Mouse (Mus musculus) cerebellum, adult 18-20 months (tissue): ENCODE results near the gene Cnst.

Source experiments
- DNase-seq, 2 experiments: peaks; one replicate each; pipeline ENCODE4 v3.0.0; 2021

Cnst gene

GRCm38 (mm10) chr1:179649324-179649723 lies 103.2 kb downstream of the Cnst start:
- no peak for DNase-seq

GRCm38 (mm10) chr1:179650284-179650683 lies 104.1 kb downstream of the Cnst start:
- no peak for DNase-seq

DNA sequence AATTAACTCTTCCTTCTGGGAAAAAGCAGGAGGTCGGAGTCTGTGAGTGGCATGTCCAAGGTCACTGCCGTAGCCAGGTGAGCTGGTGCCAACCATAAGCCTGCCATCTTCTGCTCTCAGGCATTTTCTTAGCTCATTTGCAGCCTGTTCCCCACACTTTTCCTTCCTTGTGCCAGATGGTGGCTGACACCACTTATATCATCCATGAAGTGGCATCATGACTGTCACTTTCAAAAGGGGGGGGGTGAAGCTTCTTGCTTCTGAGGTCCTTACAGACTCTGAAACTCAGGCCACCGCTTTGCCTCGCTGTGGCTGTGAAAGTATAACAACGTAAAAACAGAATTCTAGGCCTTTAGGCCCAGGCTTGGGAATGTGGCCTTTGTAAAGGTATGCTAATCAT lies 105.1 kb downstream of the Cnst start:
- DNase-seq = no peak

DNA sequence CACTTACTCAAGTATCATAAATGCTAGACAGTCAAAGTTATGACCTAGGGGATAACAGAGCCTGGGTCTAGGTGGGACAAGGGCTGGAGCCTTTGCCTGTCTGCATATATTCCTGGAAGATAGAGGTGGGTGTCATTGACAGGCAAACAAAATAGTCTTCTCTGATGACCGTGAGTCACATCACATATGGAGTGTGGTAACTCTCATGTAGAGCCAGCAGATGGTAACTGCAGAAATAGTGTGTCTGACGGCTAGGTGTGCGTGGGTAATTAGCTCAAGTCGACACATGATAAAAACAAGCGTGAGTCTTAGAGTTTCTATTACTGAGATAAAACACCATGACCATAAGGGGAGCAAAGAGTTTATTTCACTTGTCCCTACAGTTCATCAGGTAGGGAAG lies 116.9 kb downstream of the Cnst start:
- no peak for DNase-seq

DNA sequence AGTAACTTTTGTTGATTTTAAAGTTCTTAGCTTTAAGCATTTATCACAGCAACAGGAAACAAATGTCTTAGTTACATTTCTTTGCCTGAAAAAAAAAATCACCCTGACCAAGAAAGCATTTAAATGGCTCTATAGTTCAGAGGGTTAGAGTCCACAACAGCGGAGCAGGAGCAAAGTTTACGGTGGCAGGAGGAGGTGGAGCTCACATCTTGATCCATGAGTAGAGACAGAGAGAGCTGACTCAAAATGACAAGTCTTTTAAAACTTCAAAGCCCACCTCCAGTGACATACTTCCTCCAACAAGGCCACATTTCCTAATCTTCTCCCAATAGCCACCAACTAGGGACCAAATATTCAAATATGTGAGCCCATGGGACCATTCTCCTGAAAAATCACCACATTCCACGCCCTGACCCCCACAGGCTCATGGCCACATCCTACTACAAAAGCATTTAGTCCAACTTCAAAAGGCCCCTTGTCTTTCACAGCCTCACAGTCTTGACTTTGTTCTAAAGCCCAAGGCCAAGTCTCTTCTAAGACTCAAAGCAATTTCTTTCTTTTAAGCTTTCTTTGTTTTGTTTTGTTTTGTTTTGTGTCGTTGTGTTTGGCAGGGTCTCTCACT lies 118.2 kb downstream of the Cnst start:
- no peak for DNase-seq

GRCm38 (mm10) chr1:179666971-179667370 lies 120.8 kb downstream of the Cnst start:
- no peak for DNase-seq

GRCm38 (mm10) chr1:179667450-179667849 lies 121.3 kb downstream of the Cnst start:
- DNase-seq = no peak

DNA sequence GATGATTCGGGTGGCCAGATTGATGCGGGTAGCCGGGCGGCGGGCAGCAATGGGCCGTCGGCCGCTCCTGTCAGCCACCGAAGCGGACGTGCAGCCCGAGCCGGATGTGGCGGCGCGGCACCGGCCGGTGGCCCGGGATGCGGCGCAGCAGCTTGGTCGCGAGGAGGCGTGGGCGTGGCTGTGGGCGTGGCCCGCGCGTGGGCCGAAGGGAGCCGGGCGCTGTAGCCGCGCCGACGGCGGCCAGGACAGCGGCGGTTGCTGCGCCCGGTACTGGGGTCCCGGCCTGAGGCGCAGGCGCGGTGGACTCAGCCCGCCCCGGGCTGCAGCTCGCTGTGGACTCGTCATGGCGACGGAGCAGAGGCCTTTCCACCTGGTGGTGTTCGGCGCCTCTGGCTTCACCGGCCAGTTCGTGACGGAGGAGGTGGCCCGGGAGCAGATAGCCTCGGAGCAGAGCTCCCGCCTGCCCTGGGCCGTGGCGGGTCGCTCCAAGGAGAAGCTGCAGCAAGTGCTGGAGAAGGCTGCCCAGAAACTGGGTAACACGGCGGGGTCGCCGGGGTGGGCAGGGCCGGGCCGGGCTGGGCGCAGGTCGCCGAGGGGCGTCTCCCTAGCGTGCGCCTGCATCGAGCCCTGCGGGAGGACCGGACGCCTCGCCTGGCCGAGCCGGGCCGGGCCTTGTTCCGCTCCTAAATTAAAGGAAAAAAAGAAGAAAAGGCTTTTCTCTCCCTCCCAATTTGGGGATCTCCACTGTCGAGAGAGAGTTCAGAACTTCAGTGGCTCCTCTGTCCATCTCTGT lies 122.0 kb downstream of the Cnst start, which contains the start of gene Sccpdh:
TSS of gene Sccpdh (plus strand) at position 198 of the 793 bp plus-strand sequence.
- DNase-seq = peak; percentile 82 to 90

DNA sequence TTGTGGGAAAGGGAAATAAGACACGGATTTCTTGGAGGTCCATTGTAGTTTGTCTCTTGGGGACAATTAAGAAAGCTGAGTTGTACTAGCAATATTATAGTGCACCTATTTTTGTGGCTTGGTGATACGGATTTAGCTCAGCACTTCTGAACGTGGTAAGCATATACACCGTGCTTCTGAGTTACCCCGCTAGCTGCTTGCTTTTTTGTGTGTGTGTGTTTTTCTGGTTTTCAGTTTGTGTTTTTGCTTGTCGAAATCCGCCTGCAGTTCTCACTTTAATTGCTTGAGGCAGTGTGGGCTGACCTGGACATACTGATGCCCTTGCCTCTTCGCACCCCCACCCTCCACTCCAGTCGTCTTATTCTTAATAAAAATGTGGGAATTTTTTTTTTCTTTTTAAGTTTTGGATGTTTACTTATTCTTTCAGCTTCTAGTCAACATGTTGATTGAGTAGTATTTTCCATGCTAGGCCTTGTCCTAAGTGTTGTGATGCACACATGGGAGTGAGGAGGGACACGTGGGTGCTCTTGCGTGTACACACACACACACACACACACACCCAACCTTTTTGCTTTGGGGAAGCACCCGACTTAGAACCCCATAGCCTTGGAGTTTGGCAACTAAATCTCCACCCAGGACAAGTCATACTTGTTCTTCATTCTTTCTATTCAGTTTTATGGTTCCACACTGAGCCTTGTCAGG lies 122.8 kb downstream of the Cnst start:
- no peak for DNase-seq

GRCm38 (mm10) chr1:179674355-179674754 lies 128.2 kb downstream of the Cnst start:
- no peak for DNase-seq

DNA sequence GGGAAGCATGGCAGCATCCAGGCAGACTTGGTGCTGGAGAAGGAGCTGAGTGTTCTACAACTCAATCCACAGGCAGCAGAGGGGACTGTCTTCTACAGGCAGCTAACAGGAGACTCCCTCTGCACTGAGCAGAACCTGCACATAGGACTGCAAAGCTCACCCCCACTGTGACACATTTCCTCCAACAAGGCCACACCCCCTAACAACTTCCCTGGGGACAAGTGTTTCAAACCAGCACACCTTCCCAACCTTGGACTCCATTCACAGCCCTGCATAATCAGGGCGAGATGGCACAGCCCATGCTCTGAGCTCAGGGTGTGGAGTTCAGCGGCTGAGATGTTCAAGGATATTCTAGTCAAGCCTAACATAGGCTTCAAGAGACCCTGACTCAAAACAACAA lies 130.9 kb downstream of the Cnst start:
- no peak for DNase-seq
